Mouse (Mus musculus) olfactory bulb, adult 2 months (tissue): ENCODE results near the gene Ikzf1. TPM values are rescaled to one million over a fixed set of nuclear protein-coding genes. Genes with fewer than 3 reads are reported as not detected.

ENCODE experiments used
- H3K27ac ChIP-seq: fragments of 200-500 bp; 2 replicates; pipeline ENCODE4 v1.5.1; 2012; ENCODE audit warnings: low read depth, low read length; ENCODE audit not compliant: insufficient read depth
- H3K4me1 ChIP-seq: fragments of 200-500 bp; 2 replicates; pipeline ENCODE4 v1.6.1; 2012; ENCODE audit warnings: low read length; ENCODE audit not compliant: control insufficient read depth, insufficient read depth
- H3K4me3 ChIP-seq: fragments of 200-500 bp; 2 replicates; pipeline ENCODE4 v1.5.1; 2012; ENCODE audit warnings: mild to moderate bottlenecking, low read depth, low read length, moderate library complexity; ENCODE audit not compliant: insufficient read depth
- CTCF ChIP-seq: fragments of 200-500 bp; IDR thresholded peaks from 2 replicates; pipeline ENCODE4 v1.5.1; 2012; ENCODE audit warnings: low read depth, mild to moderate bottlenecking, low read length, moderate library complexity; ENCODE audit not compliant: insufficient read depth
- POLR2A ChIP-seq: fragments of 200-500 bp; IDR thresholded peaks from 2 replicates; pipeline ENCODE4 v1.6.1; 2012; ENCODE audit warnings: mild to moderate bottlenecking, low read depth, low read length, moderate library complexity; ENCODE audit not compliant: insufficient read depth
- WGBS: fragments of 180-500 bp; shearing (Covaris S2); methylation state at CpG from one replicate; pipeline ENCODE4 v1.1.7; 2018; 5-methylcytosine and 5-hydroxymethylcytosine counted together
- polyA plus RNA-seq: library from polyadenylated mRNA; stranded (reverse); fragments of >200 nt; gene quantifications from 2 replicates; pipeline ENCODE4 v1.2.4, GENCODE M21; 2012; ENCODE audit warnings: low replicate concordance; ENCODE audit not compliant: missing spikeins, insufficient read depth, insufficient read length

Gene Ikzf1
- polyA plus RNA-seq, 1 experiment = 59.5 TPM

GRCm38 (mm10) chr11:11672974-11673373 lies 11.8 kb upstream of the Ikzf1 start:
- TF ChIP-seq CTCF (no peak), POLR2A (no peak)
- 67% methylated on average over 4 of the region's 4 CpGs for WGBS

GRCm38 (mm10) chr11:11675063-11675462 lies 9.7 kb upstream of the Ikzf1 start:
- Histone ChIP-seq H3K4me3 (no peak overlapping the region), H3K27ac (no peak overlapping the region), H3K4me1 (no peaks in the 10 kb centered on the region)
- TF ChIP-seq CTCF (no peak), POLR2A (no peak)

More at GRCm38 (mm10) chr11:11672974-11673373, 11.8 kb upstream of the Ikzf1 start:
- Histone ChIP-seq H3K4me3 (no peak overlapping the region), H3K4me1 (no peaks in the 10 kb centered on the region), H3K27ac (no peak overlapping the region)

- 85% methylated on average over 9 of the region's 9 CpGs for WGBS
- Histone ChIP-seq H3K4me1 (no peaks in the 10 kb centered on the region), H3K4me3 (no peak overlapping the region), H3K27ac (no peak overlapping the region)
- TF ChIP-seq CTCF = no peak
- TF ChIP-seq POLR2A = no peak
Measured at GRCm38 (mm10) chr11:11676068-11676741, 8.6 kb upstream of the Ikzf1 start.

- 87% methylated on average over 7 of the region's 7 CpGs for WGBS
- Histone ChIP-seq H3K27ac (no peak overlapping the region), H3K4me1 (no peaks in the 10 kb centered on the region), H3K4me3 (no peak overlapping the region)
- TF ChIP-seq POLR2A = no peak
Measured at GRCm38 (mm10) chr11:11677165-11677564, 7.6 kb upstream of the Ikzf1 start.

GRCm38 (mm10) chr11:11678972-11679371 lies 5.8 kb upstream of the Ikzf1 start:
- TF ChIP-seq POLR2A (no peak), CTCF (no peak)
- no peak overlapping the region for H3K27ac ChIP-seq
- H3K4me1 ChIP-seq = no peaks in the 10 kb centered on the region
- no peak overlapping the region for H3K4me3 ChIP-seq
- WGBS = 77% methylated on average over 6 of the region's 6 CpGs

GRCm38 (mm10) chr11:11684056-11684929 lies 510 bp upstream of the Ikzf1 start:
- WGBS = 80% methylated on average over 9 of the region's 9 CpGs
- no peak for TF ChIP-seq CTCF
- TF ChIP-seq POLR2A = no peak
- no peak overlapping the region for H3K27ac ChIP-seq
- no peak overlapping the region for H3K4me3 ChIP-seq
- H3K4me1 ChIP-seq = peaks cover 14% of the 10 kb centered on the region

GRCm38 (mm10) chr11:11685853-11686395 lies 1.1 kb downstream of the Ikzf1 start:
- H3K4me1 ChIP-seq = peaks cover 14% of the 10 kb centered on the region
- TF ChIP-seq POLR2A = no peak
- no peak for TF ChIP-seq CTCF
- no peak overlapping the region; the same call in 1 of the 2 replicates for H3K27ac ChIP-seq
- H3K4me3 ChIP-seq = peak overlapping the region; percentile 50
- under 1% methylated on average over 66 of the region's 66 CpGs for whole genome bisulfite sequencing

- H3K4me3 ChIP-seq = peak overlapping the region; percentile 6; the same call in 1 of the 2 replicates
- no peak for TF ChIP-seq POLR2A
- TF ChIP-seq CTCF = no peak
- peaks cover 14% of the 10 kb centered on the region for H3K4me1 ChIP-seq
- no peak overlapping the region; the same call in 1 of the 2 replicates for H3K27ac ChIP-seq
- WGBS = 13% methylated on average over 16 of the region's 16 CpGs
Measured at GRCm38 (mm10) chr11:11686569-11687051, 1.8 kb downstream of the Ikzf1 start.
